Mouse (Mus musculus) megakaryocyte progenitor cell, adult 5-6 weeks (primary cell): Measurements from ENCODE around the gene Olfr1254. TPM values are rescaled to one million over a fixed set of nuclear protein-coding genes. Genes with fewer than 3 reads are reported as not detected.

Source experiments
- ATAC-seq: replicated peaks from 2 replicates; pipeline ENCODE4 v1.8.0; 2016; ENCODE audit warnings: mild to moderate bottlenecking, moderate TSS enrichment, inconsistent platforms; ENCODE audit not compliant: poor library complexity
- total RNA-seq, 2 experiments: library from RNA; stranded (forward) in 1 of 2; stranded (reverse) in 1 of 2; fragments of 157-497, 149-512 nt in 1 of 2; fragments of 200-1000 nt in 1 of 2; gene quantifications; 2 replicates each; pipeline versions ENCODE4 v1.2.3 to v1.2.4; 2015 to 2017

The Olfr1254 gene
- total RNA-seq (2015) (not detected in 2 replicates), total RNA-seq (2017) (not detected in 2 replicates)

DNA sequence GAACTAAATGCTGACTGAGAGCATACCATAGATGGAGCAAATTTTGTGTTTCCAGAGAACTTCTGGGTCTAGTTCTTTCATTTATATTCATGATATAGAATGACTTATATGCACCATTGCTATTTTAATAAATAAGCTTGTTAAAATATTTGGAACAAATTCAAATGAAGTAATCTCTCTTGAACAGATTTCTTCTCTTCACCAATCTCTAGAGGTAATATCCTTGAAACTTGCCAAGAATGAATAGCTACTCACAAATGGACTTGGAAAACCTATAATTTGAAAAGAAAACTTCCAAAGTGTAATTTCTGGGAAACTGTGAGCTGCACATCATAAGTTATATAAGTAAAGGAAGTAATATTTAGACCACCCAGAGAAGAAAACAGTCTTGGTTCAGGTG is at the start of gene Olfr1254:
Gene Olfr1254 (minus strand): TSS at position 101 of the 400 bp plus-strand sequence.
- no peak for ATAC-seq

DNA sequence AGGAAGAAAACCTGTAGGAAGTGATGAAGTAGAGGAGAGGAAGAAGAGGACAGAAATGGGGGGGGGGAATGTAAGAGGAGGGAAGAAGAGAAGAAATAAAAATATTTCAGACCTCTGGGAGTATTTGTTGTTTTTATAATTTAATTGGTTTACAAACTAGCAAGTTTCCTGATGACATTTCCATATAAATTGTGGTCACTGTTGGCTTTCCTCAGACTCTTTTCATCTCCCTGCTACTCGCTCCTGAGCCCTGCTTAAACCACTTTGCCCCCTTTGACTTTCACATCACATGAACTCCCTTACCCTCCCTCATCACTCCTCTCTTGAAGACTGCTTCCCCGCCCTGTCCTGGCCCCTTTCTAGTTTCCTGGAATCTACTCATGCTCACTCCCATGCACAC is 48.0 kb upstream of the Olfr1254 start, which contains the start of gene Olfr1256:
Gene Olfr1256 (minus strand): TSS at position 101 of the 400 bp plus-strand sequence.
- ATAC-seq = no peak

DNA sequence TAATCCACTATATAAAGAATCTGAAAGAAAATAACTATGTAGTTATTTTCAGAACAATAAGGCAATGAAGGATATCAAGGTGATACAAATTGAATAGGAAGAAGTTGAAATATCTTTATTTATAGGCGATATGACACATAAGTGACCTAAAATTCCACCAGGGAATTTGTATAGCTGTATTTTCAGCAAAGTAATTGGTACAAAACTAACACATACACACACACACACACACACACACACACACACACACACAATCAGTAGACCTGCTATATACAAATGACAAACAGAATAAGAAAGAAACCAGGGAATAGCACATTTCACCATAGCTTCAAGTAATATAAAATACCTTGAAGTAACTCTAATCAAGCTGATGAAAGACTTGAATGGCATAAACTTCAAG is 26.8 kb upstream of the Olfr1254 start:
- no peak for ATAC-seq

DNA sequence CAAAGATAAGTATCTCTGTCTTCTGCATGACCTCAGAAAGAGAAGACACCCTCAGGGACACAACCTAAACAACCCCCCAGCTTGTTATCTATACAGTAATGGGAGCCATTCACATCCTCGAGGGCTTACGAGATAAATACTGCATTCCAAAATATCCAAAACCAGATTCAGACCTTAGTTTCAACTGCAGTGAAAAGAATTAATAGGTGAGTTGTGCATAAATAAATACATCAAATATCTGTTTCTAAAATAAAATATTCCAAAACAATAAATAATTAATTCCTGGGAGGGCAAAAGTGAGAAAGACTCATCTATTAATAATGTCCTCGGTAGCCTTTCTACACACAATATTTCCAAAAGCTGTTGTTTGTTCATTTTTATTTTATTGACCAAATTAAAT is 18.3 kb upstream of the Olfr1254 start, which contains the start of gene Olfr1255:
Gene Olfr1255 (plus strand): TSS at position 301 of the 400 bp plus-strand sequence.
- no peak for ATAC-seq

DNA sequence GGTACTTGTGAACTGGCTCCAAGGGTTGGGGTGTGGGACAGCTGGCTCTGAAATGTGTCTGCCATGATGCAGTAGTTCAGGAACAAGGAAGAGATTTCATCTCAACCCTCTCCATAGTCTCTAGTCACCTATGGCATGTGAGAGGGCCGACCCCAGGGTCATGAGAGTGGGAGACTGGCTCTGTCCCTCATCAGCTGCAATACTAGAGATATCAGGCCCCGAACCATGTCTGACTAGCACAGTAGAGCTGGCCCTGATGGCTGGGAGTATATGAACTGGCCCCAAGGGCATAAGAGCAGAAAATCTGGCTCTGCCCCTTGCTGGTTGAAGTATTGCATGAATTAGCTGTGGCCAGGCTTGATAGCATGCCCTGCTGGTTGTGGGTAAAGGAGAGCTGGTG is 17.3 kb upstream of the Olfr1254 start:
- no peak for ATAC-seq

DNA sequence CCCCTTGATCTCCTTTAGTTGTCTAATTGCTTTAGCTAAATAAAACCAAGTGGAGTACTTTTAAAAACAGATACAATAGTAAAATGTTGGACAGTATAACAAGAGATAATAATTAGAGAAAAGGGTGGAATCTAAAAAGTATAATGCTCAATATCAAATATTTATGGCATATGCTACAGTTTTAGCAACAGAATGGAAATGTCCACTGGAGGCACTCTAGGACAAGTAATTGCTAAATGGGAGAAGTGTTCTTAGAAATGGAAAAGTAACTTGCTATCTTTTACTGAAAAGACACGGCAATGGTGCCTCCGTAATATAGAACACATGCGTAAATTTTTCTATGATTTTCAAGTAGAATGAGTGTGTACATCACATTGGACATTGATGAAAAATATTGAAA is 6.2 kb upstream of the Olfr1254 start:
- ATAC-seq = no peak

DNA sequence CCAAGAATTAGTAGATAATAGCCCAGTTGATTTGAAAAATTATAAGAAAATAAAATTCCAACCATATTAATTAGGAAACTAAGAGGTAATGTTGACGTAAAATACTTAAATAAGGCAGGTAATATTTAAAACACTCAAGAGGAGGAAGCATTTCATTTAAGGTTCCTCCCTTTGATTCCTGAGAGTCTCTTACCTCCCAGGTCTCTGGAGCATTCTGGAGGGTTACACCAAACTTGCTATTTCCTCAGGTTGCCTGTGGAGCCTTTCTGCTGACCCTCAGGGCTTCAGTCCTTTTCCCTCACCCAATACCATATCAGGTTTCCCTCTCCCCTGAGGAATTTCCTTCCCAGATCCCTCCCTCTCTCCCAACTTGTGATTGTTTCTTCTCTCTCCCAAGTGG is 36.4 kb downstream of the Olfr1254 start, which contains the start of gene Olfr1253:
Gene Olfr1253 (minus strand): TSS at position 101 of the 400 bp plus-strand sequence.
- no peak for ATAC-seq

Other genes with a start within 250 kb of the Olfr1254 start
- gene Olfr1245, start 215.2 kb downstream of the Olfr1254 start, total RNA-seq (2015) = not detected in 2 replicates
- not detected in 2 replicates for gene Olfr1245, start 215.2 kb downstream of the Olfr1254 start, total RNA-seq (2017)
- not detected in 2 replicates for gene Olfr1246, start 200.5 kb downstream of the Olfr1254 start, total RNA-seq (2015)
- not detected in 2 replicates for gene Olfr1246, start 200.5 kb downstream of the Olfr1254 start, total RNA-seq (2017)
- gene Olfr1247, start 179.5 kb downstream of the Olfr1254 start, total RNA-seq (2015) = not detected in 2 replicates
- not detected in 2 replicates for gene Olfr1247, start 179.5 kb downstream of the Olfr1254 start, total RNA-seq (2017)
- not detected in 2 replicates for gene Olfr1248, start 175.4 kb downstream of the Olfr1254 start, total RNA-seq (2015)
- not detected in 2 replicates for gene Olfr1248, start 175.4 kb downstream of the Olfr1254 start, total RNA-seq (2017)
- not detected in 2 replicates for gene Olfr1249, start 158.6 kb downstream of the Olfr1254 start, total RNA-seq (2015)
- not detected in 2 replicates for gene Olfr1249, start 158.6 kb downstream of the Olfr1254 start, total RNA-seq (2017)
- not detected in 2 replicates for gene Olfr1250, start 132.2 kb downstream of the Olfr1254 start, total RNA-seq (2015)
- gene Olfr1250, start 132.2 kb downstream of the Olfr1254 start, total RNA-seq (2017) = not detected in 2 replicates
- gene Olfr1251, start 121.7 kb downstream of the Olfr1254 start, total RNA-seq (2015) = not detected in 2 replicates
- gene Olfr1251, start 121.7 kb downstream of the Olfr1254 start, total RNA-seq (2017) = not detected in 2 replicates
- gene Olfr1252, start 68.6 kb downstream of the Olfr1254 start, total RNA-seq (2015) = not detected in 2 replicates
- gene Olfr1252, start 68.6 kb downstream of the Olfr1254 start, total RNA-seq (2017) = not detected in 2 replicates
- not detected in 2 replicates for gene Olfr1253, start 36.5 kb downstream of the Olfr1254 start, total RNA-seq (2015)
- gene Olfr1253, start 36.5 kb downstream of the Olfr1254 start, total RNA-seq (2017) = not detected in 2 replicates
- not detected in 2 replicates for gene Olfr1255, start 18.4 kb upstream of the Olfr1254 start, total RNA-seq (2015)
- gene Olfr1255, start 18.4 kb upstream of the Olfr1254 start, total RNA-seq (2017) = not detected in 2 replicates
- not detected in 2 replicates for gene Olfr1256, start 47.9 kb upstream of the Olfr1254 start, total RNA-seq (2015)
- not detected in 2 replicates for gene Olfr1256, start 47.9 kb upstream of the Olfr1254 start, total RNA-seq (2017)
- not detected in 2 replicates for gene Olfr48, start 54.6 kb upstream of the Olfr1254 start, total RNA-seq (2015)
- gene Olfr48, start 54.6 kb upstream of the Olfr1254 start, total RNA-seq (2017) = not detected in 2 replicates
- gene Olfr1257, start 84.8 kb upstream of the Olfr1254 start, total RNA-seq (2015) = not detected in 2 replicates
- not detected in 2 replicates for gene Olfr1257, start 84.8 kb upstream of the Olfr1254 start, total RNA-seq (2017)
- gene Olfr1258, start 133.7 kb upstream of the Olfr1254 start, total RNA-seq (2015) = not detected in 2 replicates
- gene Olfr1258, start 133.7 kb upstream of the Olfr1254 start, total RNA-seq (2017) = not detected in 2 replicates
- gene Olfr1259, start 155.0 kb upstream of the Olfr1254 start, total RNA-seq (2015) = not detected in 2 replicates
- gene Olfr1259, start 155.0 kb upstream of the Olfr1254 start, total RNA-seq (2017) = not detected in 2 replicates
- gene Olfr1260, start 180.7 kb upstream of the Olfr1254 start, total RNA-seq (2015) = not detected in 2 replicates
- gene Olfr1260, start 180.7 kb upstream of the Olfr1254 start, total RNA-seq (2017) = not detected in 2 replicates
- not detected in 2 replicates for gene Olfr1261, start 197.6 kb upstream of the Olfr1254 start, total RNA-seq (2015)
- gene Olfr1261, start 197.6 kb upstream of the Olfr1254 start, total RNA-seq (2017) = not detected in 2 replicates
- not detected in 2 replicates for gene Olfr1262, start 206.5 kb upstream of the Olfr1254 start, total RNA-seq (2015)
- not detected in 2 replicates for gene Olfr1262, start 206.5 kb upstream of the Olfr1254 start, total RNA-seq (2017)
- gene Olfr1263, start 218.5 kb upstream of the Olfr1254 start, total RNA-seq (2015) = not detected in 2 replicates
- gene Olfr1263, start 218.5 kb upstream of the Olfr1254 start, total RNA-seq (2017) = not detected in 2 replicates
- not detected in 2 replicates for gene Olfr1264, start 232.0 kb upstream of the Olfr1254 start, total RNA-seq (2015)
- gene Olfr1264, start 232.0 kb upstream of the Olfr1254 start, total RNA-seq (2017) = not detected in 2 replicates
- not detected in 2 replicates for gene Olfr1265, start 241.7 kb upstream of the Olfr1254 start, total RNA-seq (2015)
- not detected in 2 replicates for gene Olfr1265, start 241.7 kb upstream of the Olfr1254 start, total RNA-seq (2017)